Mouse (Mus musculus): ENCODE data around the gene C2cd4d.

DNA sequence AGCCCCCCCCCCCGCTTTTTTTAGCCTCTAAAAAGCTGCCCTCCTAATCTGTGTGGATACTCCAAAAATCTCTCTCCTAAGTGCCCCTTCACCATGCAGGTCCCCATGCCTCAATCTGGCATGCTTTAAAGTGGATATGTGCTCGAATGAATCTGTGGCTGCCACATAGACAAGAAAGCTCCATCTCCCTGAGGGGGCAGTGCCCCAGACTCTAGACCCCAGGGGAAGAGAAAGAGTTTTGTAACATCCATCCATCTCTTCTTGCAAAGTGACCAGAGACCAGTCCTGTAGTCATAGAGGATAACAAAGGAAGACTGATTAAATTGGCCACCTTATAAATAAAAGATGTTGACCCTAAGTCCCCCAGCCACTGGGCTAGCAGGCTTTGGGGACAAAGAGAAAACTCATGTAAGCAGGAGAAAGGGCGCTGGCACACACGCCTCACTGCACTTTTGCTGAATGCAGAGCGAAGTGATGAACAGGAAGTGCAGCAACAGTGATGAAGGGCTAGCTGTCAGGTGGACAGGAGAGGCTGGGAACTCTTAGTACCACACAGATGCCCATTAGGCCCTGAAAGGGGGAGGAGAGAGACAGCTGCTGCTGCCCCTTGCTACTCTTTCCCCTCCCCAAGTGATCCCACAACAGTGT, 37.5 kb downstream of the C2cd4d start:
- TF ChIP-seq CTCF (IDR thresholded peaks at IDR 0.05) (no peak), EP300 (IDR thresholded peaks at IDR 0.05) (no peak)

Data from lung, postnatal 0 days (tissue).